Mouse (Mus musculus) kidney, adult 11 months (tissue): ENCODE results near the gene Smyd3.
A peak's percentile ranks its signal among the peaks of the same experiment; 100 is the strongest.
"Not testable (repeated sequence)": the region's sequence is repeated elsewhere in the genome, so short reads cannot be mapped to it uniquely, and the experiment has no call there.

Source experiments
- DNase-seq: peaks from one replicate; pipeline ENCODE4 v3.0.0; 2022

Gene Smyd3

DNA sequence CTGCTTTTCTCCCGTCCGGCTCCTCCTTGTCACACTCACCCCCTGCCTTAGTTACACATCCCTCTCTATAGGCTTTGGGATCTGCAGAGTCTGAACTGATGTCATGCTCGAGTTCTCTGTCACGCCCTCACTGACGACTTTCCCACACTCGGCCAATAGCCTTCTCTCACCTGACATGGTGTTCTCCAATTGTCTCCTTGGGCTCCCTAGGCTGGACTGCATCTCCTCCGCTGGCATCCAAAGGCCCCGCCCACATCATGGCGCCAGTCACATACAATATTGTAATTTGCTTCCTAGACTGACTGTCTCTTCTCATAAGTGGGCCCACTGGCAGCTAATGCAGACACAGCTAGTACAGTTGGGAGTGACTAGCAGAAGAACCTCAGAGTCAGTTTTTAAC is 304.5 kb downstream of the Smyd3 start:
- no peak for DNase-seq

- DNase-seq, result no peak
These were observed 305.5 kb downstream of the Smyd3 start for GRCm38 (mm10) chr1:179212295-179212694.

GRCm38 (mm10) chr1:179211313-179211712 is 306.5 kb downstream of the Smyd3 start:
- no peak for DNase-seq

DNA sequence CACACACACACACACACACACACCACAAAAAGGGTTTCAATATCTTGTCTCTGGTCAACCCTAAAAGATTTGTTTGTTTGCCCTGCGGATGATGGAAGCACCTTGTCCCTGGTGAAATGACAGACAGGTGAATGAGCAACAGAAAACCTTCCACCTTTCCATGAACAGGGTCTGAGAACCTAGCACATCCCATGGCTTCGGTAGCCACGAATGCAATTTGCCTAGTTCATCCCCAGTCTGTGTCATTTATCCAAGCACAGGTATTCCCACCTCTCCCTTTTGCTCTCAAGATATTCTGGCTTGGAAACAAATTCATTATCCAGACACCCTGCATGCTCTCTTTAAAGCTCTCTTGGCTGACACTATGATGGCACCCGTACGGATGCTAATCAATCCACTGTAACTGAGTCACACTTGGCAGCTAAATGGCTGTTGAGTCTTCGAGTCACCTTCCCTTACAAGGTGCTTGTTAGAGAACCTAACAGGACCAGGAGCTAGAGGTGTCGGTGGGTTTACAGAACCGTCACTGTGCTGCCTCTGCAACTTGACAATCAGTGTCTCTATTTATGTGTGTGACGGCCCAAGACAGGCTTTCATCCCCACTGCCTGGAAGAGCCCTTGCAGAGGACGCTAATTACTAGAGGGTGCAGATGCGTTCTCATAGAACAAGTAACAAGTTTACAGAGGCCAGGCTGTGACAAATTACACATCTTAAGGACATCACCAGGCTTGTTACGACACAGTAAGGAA is 309.8 kb downstream of the Smyd3 start:
- no peak for DNase-seq

DNA sequence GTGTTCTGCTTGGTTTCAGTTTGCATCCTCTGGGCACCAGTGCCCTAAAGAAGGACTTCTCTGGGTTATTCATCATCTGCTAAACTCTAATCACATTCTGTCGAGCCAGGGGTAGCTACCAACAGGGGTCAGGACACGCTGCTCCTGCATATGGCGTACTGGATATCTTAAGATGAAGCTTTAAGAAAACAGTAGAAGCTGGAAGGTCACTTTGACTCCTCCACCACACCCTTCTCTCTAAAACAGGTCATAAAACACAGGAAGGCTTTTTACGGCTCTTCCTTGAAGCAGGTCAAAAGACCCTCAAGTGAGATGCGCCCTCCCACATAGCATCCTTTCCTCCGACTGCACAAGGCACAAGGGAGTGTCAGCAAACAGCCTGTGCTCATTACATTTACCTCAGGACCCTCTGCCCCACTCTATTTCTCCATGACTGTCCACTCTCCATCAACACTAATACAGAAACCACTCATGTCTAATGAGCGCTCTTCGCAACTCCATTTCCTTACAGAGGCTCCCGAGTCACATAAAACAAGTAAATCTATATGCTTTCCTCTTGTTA is 310.6 kb downstream of the Smyd3 start:
- DNase-seq, result no peak

DNA sequence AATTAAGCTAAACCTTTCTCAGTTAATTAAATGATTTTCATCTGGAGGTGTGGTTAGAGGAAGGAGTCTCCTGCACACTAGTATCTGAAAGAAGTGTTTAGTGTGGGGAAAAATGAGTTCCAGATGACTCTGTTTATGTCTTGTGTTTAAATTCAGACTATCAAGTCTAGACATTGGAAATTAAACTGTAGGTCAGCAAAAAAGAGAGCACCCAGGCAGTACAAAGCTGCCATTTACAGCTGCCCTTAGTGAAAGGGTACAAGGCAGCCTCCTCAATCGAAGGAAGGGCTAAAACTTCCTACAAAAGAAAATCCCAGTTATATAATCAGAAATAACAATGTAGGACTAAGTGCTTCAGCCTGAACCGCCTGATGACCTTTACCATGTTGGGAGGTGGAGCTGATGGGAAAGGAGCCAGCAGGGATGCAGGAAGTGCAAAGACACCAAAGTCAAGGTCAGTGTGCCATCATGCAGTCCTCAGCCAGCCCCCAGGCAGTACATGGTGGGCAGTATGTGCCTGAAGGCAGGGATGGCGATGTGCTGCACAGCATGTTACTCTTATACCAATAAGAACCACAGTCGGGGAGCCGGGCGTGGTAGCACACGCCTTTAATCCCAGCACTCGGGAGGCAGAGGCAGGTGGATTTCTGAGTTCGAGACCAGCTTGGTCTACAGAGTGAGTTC is 319.2 kb downstream of the Smyd3 start:
- no peak for DNase-seq

DNA sequence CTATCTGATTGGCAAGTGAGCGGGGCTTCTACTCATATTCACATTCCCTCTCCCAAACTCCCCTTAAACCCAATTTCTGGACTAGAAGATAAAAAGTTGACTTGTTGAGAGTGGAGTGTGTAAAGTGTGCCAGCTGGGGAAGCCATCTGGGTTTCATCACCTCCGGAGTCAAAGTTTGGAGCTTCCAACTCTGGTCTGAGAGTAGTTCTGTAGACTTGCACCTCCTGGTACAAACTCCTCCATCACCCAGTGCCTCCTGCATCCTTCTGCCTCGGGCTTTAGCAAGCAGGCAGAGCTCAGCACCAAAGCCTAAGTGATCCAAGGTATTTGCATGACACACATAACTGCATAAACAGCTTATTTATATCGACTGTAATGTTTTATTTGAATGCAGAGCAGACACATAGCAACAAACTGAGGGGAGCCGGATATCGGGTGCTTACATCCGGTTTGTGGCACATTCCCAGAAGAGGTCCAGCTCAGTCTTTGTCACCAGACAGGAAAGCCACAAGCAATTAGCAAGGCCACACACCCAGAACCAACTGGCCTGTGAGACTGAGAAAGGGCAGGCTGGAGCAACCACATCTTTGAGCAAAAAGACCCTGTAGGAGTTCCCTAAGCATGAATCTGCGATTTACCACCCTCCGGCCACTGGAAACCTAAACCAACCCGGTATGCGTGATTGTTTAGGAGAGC is 319.9 kb downstream of the Smyd3 start:
- no peak for DNase-seq

GRCm38 (mm10) chr1:179197156-179197555 is 320.7 kb downstream of the Smyd3 start:
- DNase-seq, result no peak

GRCm38 (mm10) chr1:179196422-179196821 is 321.4 kb downstream of the Smyd3 start:
- DNase-seq, result no peak

GRCm38 (mm10) chr1:179192781-179193180 is 325.1 kb downstream of the Smyd3 start:
- no peak for DNase-seq

DNA sequence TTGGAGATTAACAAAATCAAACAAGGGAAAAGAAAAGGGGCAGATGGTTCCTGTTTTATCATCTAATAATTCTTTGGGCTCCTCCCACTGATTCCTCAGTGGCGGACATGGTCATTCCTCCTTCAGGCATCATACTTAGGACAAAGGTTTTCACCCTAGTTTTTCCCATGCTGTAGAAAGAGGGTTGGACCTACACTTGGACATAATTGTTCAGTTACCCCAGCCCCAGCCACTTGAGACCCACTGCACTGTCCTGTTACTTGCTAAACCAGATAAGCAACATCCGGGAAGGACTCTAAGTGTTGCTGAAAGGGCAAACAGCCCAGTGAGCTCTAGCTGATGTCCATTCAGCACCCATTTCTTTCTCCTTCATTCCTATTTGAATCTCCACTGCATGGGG is 327.0 kb downstream of the Smyd3 start:
- no peak for DNase-seq

DNA sequence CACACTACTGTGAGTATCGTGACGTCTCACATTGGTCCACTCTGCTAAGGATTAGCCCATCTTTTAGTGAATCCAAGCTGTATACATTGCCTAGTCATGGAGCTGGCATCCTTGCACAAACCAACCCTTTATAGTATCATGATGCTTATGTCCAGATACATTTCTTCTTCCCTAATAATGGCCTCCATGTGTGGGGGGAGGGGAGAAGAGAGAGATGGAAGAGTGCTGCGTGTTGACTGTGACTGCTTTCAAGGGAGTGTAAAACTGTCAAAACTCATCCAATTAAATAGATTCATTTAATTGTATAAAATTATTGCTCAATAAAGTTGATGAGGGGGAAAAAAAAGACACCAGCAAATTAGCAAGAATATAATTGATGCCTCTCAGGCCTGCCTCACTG is 330.7 kb downstream of the Smyd3 start:
- DNase-seq, result no peak

DNA sequence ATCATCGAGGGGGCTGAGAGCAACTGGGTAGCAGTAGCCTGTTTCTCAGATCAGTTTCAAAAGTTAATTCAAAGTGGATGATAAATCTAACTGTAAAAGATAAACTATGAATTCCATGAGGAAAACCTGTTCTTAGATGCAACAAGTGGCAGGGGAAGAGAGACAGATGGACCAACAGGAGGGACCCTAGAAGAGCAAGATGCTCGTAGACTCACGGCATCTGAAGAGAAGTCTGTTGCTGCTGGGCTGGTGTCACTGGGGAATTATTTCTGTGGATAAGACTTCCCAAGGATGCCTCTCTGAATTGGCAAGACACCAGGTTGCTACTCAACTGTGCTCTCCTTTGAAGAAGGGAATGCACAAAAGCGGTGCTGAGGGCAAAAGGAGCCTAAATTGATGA is 333.2 kb downstream of the Smyd3 start:
- no peak for DNase-seq

GRCm38 (mm10) chr1:179183499-179183898 is 334.3 kb downstream of the Smyd3 start:
- DNase-seq, result no peak

DNA sequence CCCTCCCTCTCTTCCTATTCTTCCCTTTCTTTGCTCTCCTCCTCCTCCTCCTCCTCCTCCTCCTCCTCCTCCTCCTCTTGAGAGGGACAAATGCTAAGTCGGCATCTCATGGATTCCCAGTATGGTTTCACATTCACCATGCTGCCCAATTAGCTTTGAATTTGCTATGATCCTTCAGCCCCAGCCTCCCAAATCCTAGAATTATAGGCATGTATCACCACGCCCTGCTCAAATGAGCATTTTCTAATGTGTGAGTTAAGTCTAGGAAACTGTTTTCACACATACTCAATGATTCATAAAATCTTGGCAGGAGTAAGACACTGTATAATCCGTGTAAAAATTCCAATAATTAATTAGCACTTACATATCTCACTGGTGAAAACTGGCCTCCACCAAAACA is 337.3 kb downstream of the Smyd3 start:
- no peak for DNase-seq

DNA sequence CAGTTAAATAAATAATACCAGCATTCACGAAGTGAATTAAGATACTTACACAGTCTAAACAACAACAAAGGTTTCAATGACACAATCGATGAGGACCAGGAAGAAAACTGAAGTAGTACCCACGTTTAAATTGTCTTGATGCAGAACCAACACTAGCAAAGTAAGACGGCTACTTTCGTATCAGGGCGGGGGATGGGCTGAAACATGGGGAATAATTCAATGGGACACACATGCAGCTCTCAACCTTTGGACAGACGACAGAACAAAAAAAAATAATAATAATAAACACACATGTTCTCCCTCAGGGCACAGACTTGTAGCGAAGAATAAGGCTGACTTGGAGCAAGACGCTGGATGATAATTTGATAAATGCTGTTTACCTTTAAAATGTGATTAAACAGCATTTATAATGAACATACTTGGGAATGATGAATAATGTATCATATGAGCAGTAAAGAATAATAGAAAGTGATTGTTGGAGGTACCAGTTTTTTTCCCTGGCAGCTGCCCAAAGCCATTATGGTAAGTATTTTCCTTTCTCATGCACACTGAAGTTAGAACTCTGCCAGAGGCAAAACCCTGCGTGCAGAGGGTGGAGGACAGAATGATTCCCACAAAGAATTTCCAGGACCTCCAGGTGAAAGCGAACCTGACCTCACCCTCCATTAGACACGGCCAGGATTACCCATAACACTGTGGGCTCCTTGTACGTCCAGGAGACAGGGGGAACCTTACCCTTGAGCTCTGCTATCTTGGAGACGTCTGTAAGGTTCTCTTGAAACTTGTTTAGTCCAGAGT is 340.8 kb downstream of the Smyd3 start:
- peak; percentile 37 for DNase-seq

GRCm38 (mm10) chr1:179174241-179174640 is 343.6 kb downstream of the Smyd3 start:
- no peak for DNase-seq

DNA sequence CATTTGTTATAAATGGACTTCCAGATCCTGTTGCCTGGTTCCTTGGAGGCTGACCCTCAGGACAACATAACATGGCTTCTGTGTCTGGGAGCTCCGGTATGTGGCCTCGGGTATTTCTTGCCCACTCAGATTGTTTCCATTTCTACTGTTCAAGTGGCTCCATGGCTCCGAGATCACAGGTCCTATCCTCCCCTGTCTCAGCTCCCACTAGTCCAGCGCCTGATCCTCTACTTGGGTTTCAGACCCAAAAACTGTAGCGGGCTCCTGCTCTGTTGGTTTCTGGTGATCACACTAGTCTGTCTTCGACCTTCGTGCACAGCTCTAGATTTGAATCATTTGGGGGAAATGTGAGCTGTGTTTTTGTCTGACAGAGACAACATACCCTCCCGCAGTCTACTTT is 347.3 kb downstream of the Smyd3 start:
- no peak for DNase-seq

- no peak for DNase-seq
These were observed 348.1 kb downstream of the Smyd3 start for GRCm38 (mm10) chr1:179169749-179170148.

GRCm38 (mm10) chr1:179169161-179169560 is 348.7 kb downstream of the Smyd3 start:
- DNase-seq, result no peak

DNA sequence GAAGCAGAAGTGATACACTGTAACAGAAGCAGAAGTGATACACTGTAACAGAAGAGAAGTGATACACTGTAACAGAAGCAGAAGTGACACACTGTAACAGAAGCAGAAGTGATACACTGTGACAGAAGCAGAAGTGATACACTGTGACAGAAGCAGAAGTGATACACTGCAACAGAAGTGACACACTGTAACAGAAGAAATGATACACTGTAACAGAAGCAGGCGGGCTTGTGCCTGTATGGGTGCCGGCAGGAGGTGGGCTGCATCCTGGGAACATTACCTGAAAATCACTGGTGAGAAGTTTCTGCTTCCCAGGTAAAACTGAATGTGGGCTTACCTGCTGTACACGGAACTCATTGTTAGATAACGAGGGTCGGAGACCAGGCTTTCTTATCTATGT is 353.6 kb downstream of the Smyd3 start:
- DNase-seq, result not testable (repeated sequence)

DNA sequence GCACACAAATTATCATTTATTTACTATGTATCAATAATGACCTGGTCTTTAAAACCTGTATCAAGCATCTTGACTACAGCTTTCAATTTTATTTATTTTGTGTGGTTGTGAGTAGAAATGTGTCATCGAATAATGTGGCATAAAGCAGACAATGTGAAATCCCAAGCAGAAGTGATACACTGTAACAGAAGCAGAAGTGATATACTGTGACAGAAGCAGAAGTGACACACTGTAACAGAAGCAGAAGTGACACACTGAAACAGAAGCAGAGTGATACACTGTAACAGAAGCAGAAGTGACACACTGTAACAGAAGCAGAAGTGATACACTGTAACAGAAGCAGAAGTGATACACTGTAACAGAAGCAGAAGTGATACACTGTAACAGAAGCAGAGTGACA is 355.1 kb downstream of the Smyd3 start:
- not testable (repeated sequence) for DNase-seq

GRCm38 (mm10) chr1:179161947-179162346 is 355.9 kb downstream of the Smyd3 start:
- DNase-seq, result no peak
